Mouse (Mus musculus): Measurements from ENCODE around the gene Pramef8. TPM values are rescaled to one million over a fixed set of nuclear protein-coding genes. Genes with fewer than 3 reads are reported as not detected.
"Not testable (repeated sequence)": the region's sequence is repeated elsewhere in the genome, so short reads cannot be mapped to it uniquely, and the experiment has no call there.

The Pramef8 gene
- 11.6 and 13.0 TPM in 2 replicates for total RNA-seq (2021)
- long read RNA-seq, transcript Pramef8-201 (4 exons, 3,260 nt), result major isoform, 10 of 18 reads
- long read RNA-seq, partial matches to known transcripts, result 3 of 18 reads
- long read RNA-seq, other reads (novel, unspliced or antisense), result 2 of 18 reads

GRCm38 (mm10) chr4:143412219-143413092 is at the start of gene Pramef8:
Gene Pramef8, plus strand, starts transcription at chr4:143412426.
- DNase-seq, result peak; percentile 82

GRCm38 (mm10) chr4:143366415-143367041 is 45.7 kb upstream of the Pramef8 start:
- peak; percentile 18 for DNase-seq

- DNase-seq, result no peak
Observed at GRCm38 (mm10) chr4:143379480-143379879, 32.7 kb upstream of the Pramef8 start.

- no peak for DNase-seq
Observed at GRCm38 (mm10) chr4:143379931-143380715, 32.1 kb upstream of the Pramef8 start.

DNA sequence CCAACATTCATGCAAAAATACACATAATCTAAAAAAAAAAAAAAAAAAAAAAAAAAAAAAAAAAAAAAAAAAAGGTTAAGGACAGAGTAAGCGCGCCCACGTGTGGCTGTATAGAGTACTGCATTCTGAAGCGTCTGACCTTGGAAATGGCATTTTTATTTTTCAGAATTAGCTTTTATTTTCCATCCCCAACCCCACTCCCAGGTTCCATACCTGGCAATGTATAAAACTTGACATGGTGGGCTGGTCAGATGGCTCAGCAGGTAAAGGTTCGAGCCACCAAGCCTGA is 31.6 kb upstream of the Pramef8 start:
- peak; percentile 18 for DNase-seq

- no peak for DNase-seq
Observed at GRCm38 (mm10) chr4:143382163-143382562, 30.1 kb upstream of the Pramef8 start.

DNA sequence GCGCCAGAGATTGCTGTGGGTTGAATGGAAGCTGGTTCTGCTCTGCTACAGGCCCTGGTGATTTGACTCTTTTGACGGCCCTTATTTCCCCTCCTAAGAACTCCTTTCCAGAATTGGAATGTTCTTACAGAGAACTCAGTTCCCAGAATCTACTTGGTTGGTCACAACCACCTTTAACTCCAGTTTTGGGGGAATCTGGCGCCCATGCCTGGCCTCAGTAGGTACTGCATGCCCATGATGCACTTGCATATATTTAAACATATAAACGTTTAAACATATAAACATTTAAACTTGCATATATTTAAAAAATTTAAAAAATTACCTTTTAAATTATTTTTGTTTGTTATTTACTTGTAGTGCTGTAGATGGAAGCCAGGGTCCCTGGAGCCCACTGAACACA is 28.6 kb upstream of the Pramef8 start:
- no peak for DNase-seq

DNA sequence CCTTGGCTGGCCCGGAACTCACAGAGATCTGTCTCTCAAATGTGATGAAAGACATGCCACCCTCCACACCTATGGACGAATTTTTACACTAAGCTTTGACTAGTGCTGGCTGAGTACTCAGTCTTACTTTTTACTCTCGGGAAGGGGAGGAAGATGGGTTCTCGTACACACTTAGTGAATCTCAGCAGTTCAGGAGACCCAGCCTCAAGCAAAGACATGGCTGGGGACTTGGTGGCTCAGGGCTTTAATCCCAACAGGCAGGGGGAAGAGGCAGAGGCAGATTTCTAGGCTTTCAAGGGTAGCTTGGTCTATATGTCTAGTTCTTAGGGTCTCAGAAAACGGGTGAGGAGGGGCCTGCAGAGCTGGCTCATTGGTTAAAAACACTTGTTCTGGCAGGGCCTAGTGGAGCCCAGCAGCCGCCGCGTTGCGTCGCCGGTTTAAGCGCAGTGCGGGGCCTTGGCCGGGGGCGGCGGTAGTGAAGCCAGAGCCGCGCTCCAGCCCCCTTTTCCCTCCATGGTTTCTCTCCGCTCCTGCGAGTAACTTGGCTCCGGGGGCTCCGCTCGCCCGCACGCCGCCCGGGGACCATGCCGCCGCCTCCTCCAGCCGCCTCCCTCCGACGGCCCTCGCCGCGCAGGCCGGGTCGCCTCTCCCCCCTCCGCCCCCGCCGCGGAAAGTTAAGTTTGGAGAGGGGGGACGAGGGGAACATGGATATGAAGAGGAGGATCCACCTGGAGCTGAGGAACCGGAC is 23.1 kb upstream of the Pramef8 start:
- DNase-seq, result peak; percentile 48

GRCm38 (mm10) chr4:143394181-143394580 is 18.0 kb upstream of the Pramef8 start, which contains the start of gene Pramel1:
Gene Pramel1, plus strand, starts transcription at chr4:143394428.
- no peak for DNase-seq

GRCm38 (mm10) chr4:143411566-143412218 is 534 bp upstream of the Pramef8 start:
- DNase-seq, result no peak

DNA sequence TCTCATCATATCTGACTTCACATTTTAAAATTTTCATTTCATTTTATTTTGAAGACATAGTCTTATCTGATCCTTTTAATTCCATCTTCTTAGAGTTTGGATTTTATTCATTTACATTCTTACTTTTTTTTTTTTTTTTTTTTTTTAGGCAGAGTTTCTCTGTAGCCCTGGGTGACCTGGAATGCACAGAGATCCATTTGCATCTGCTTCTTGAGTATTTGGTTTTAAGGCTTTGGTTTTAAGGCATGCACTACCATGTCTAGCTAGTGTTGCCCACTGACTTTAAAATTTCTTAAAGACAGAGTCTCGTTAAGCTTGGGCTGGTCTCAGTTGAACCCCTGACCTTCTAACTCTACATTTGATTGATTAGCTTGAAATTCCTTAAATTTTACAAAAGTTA is 1.4 kb downstream of the Pramef8 start:
- DNase-seq, result no peak

GRCm38 (mm10) chr4:143414121-143414520 is 1.9 kb downstream of the Pramef8 start:
- no peak for DNase-seq

- DNase-seq, result not testable (repeated sequence)
Observed at GRCm38 (mm10) chr4:143426770-143427169, 14.5 kb downstream of the Pramef8 start.

DNA sequence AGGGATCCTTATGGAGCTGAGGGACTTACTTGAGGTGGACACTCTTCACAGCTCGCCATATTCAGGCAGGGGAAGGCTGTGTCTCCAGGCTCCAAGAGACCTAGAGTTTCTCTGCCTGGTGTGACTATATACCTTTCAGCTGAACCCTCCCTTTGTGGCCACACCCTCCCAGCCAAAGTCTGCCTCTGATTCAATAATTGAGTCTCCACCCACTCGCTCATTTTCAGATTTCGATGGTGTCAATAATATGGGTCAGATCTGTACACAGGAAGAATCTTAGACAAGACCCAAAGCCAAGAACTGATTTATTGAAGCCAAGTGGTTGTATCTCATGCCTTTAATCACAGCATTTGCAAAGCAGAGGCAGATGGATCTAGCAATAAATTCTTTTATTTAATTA is 38.0 kb downstream of the Pramef8 start, which contains the start of gene Oog4:
TSS of gene Oog4 (minus strand) at position 101 of the 400 bp plus-strand sequence.
- DNase-seq, result no peak

Other genes with a start within 250 kb of the Pramef8 start
- 32.4 and 32.5 TPM in 2 replicates for gene Prdm2, start 199.4 kb upstream of the Pramef8 start, total RNA-seq (2021)
- gene Pdpn, start 112.9 kb upstream of the Pramef8 start, total RNA-seq (2021), result 2.8 and 4.1 TPM in 2 replicates
- not detected in 2 replicates for gene Lrrc38, start 62.7 kb upstream of the Pramef8 start, total RNA-seq (2021)
- gene Pramel1, start 18.0 kb upstream of the Pramef8 start, total RNA-seq (2021), result not detected in 2 replicates
- gene Oog4, start 37.9 kb downstream of the Pramef8 start, total RNA-seq (2021), result not detected in 2 replicates
- not detected in 2 replicates for gene Gm13043, start 98.9 kb downstream of the Pramef8 start, total RNA-seq (2021)
- gene Gm13040, start 123.5 kb downstream of the Pramef8 start, total RNA-seq (2021), result not detected in 2 replicates
- gene BC080695, start 139.3 kb downstream of the Pramef8 start, total RNA-seq (2021), result not detected in 2 replicates
- gene Gm13057, start 139.3 kb downstream of the Pramef8 start, total RNA-seq (2021), result not detected in 2 replicates
- not detected in 2 replicates for gene Gm13083, start 202.6 kb downstream of the Pramef8 start, total RNA-seq (2021)
- gene Gm13088, start 244.8 kb downstream of the Pramef8 start, total RNA-seq (2021), result not detected in 2 replicates